Mouse (Mus musculus) testis, postnatal 10 days (tissue): ENCODE results near the gene Gopc.
"Not testable (repeated sequence)": the region's sequence is repeated elsewhere in the genome, so short reads cannot be mapped to it uniquely, and the experiment has no call there.

Experiments
- DNase-seq: peaks from one replicate; pipeline ENCODE4 v3.0.0; 2021; ENCODE audit warnings: low spot score

Gene Gopc

GRCm38 (mm10) chr10:52387192-52387591 is 5.3 kb upstream of the Gopc start:
- no peak for DNase-seq

- DNase-seq, result peak; percentile 57
Measured at GRCm38 (mm10) chr10:52384823-52385610, 3.1 kb upstream of the Gopc start.

DNA sequence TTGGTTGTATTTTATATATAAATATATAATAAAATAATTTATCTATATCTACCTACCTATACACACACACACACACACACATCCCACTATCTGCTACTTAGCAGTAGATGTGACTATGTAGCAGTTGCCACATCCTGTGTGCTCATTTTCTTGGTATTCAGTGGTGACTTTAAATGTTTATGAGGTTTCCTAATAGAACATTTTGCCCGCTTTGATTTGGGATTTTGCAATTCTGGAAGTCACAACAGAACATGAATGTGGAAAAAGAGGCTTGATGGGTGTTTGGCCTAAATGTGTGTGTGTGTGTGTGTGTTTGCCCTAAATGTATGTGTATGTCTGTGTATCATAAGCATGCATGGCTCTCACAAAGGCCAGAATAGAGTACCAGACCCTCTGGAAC is 1.6 kb upstream of the Gopc start:
- no peak for DNase-seq

DNA sequence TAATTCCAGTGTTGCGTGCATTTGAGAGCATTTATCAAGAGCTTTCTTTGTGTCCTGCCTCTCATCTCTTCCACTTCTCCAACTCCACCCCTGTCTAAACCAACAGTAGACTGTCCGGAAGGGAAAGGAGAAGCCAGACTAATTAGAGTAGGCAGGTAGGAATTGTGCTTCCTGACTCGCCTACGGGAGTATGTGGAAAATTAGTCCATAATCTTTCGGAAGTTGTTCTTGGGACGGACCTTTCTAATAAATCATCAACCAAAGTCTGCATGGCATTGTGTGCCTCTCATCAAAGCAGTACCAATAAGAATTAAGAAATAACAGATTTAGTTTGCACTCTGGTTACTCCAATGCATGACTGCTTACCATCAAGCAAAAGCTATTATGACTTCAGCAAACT is 1.1 kb upstream of the Gopc start:
- DNase-seq, result no peak

DNA sequence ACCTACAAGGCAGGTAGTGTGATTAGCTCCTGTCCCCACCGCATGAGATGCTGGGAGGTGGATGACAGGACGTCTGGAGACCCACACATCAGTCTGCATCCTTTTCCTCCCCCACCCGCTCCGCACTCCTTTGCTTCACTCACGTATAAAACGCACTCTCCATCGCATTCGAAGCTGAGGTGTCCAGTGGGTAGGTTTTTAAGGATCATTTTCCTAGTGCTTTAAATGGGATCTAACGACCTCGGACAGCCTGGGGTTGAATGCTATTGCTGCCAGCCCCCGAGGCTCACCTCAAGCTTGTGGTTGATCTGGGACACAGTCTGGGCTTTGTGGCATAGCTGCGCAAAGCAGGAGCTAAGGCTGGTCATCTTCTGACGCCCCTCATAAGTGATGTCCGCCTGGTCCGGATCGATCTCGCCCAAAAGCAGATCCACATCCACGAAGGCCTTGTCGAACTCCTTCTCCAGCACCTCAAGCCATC is 563 bp downstream of the Gopc start:
- DNase-seq, result no peak

DNA sequence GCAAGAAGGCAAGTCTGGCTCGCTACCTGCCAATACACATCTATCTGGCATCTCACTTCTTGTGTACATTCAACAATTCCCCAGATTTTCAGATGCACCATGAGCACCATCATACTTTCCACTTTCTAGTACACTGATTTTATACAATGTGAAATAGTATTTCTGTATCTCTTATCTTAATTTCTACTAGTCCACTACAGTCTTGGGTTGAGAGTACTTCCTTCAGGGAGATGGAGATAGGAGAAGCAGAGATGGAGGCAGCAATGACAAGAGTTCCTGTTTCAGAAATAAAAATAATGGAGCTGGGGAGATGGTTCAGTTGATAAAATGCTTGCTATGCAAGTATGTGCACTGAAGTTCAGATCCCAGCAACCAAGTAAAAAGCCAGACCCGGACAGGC is 4.1 kb downstream of the Gopc start:
- no peak for DNase-seq

- no peak for DNase-seq
Measured at GRCm38 (mm10) chr10:52376422-52376821, 5.5 kb downstream of the Gopc start.

- no peak for DNase-seq
Measured at GRCm38 (mm10) chr10:52374651-52375050, 7.3 kb downstream of the Gopc start.

- DNase-seq, result no peak
Measured at GRCm38 (mm10) chr10:52373834-52374233, 8.1 kb downstream of the Gopc start.

GRCm38 (mm10) chr10:52368376-52368775 is 13.5 kb downstream of the Gopc start:
- DNase-seq, result no peak

DNA sequence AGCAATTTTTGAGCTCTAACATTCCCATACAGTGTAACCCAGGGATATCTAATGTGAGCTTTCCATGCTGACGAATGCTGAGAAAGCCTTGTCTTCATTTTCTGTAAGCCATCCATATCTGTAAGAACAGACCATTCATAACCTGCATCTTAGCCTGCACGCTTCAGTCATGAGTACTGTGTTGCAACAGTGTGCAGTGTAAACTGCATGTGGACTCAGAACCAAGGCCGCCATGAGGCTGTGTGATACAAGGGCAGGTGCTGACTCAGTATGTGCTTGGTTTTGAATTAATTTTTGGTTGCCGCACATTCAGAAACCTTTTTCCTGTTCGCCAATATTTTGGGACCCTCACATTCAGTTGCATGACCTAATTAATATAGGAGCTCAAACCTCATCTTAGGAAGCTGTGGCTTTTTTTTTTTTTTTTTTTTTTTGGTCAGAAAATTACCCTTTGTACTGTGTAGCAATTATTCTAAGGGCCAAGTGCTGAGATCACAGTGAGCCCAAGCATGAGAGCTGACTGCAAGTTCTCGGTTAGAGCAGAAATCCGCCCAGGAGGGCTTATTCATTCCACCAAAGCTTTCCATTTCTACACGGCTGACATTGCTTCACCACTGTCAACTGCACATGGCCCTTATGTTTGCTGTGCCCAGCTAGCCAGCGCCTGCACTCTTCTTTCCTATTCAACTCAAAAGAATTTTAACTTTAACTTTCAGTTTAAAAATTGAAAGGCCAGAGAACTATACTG is 20.9 kb downstream of the Gopc start:
- no peak for DNase-seq

- DNase-seq, result no peak
Measured at GRCm38 (mm10) chr10:52360241-52360735, 21.6 kb downstream of the Gopc start.

GRCm38 (mm10) chr10:52358467-52358866 is 23.5 kb downstream of the Gopc start, which contains the start of gene Gm26741:
Gene Gm26741, plus strand, starts transcription at chr10:52358767.
- DNase-seq, result no peak

GRCm38 (mm10) chr10:52353184-52353583 is 28.7 kb downstream of the Gopc start:
- no peak for DNase-seq

- not testable (repeated sequence) for DNase-seq
Measured at GRCm38 (mm10) chr10:52343324-52343723, 38.6 kb downstream of the Gopc start.

GRCm38 (mm10) chr10:52331007-52331406 is 50.9 kb downstream of the Gopc start:
- DNase-seq, result peak; percentile 66

GRCm38 (mm10) chr10:52321918-52322317 is 60.0 kb downstream of the Gopc start:
- no peak for DNase-seq

DNA sequence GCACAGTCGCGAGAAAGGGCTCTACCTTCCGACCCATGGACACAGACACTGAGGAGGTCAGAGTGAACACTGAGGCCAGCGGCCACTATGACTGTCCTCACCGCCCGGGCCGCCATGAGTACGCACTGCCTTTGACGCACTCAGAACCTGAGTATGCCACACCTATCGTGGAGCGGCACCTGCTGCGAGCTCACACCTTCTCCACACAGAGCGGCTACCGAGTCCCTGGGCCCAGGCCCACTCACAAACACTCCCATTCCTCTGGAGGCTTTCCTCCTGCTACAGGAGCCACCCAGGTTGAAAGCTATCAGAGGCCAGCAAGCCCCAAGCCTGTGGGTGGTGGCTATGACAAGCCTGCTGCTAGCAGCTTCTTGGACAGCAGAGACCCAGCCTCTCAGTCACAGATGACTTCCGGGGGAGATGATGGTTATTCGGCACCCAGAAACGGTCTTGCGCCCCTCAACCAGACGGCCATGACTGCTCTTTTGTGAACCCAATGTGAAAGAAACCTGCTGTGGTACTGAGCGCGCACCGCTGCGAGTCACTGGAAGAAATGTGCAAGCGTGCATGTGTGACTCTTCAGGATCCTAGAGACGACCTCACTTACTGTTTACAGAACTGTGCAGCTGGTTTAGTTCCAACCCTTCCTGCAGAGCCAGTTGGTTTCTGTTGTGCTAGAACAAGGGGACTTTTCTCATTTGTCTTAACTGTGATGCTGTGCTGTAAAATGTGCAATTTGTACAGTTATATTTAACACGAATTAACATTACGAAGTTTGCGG is 62.2 kb downstream of the Gopc start:
- no peak for DNase-seq

- no peak for DNase-seq
Measured at GRCm38 (mm10) chr10:52309196-52309595, 72.7 kb downstream of the Gopc start.

DNA sequence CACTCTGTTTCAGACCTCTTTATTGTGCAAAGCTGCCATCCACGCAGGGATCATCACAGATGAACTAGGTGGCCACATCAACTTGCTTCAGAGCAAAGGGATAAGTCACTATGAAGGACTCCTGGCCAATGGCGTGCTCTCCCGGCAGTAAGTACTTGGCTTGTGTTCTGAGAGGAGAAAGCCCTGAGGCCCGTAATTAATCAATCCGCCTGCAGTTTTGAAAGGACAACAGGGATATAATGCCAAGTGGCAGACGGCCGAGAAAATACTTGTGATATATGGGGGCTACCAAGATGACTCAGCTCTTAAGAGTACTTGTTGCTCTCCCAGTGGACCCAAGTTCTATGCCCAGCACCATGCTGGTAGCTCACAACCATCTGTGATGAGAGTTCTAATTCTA is 77.3 kb downstream of the Gopc start:
- DNase-seq, result no peak

DNA sequence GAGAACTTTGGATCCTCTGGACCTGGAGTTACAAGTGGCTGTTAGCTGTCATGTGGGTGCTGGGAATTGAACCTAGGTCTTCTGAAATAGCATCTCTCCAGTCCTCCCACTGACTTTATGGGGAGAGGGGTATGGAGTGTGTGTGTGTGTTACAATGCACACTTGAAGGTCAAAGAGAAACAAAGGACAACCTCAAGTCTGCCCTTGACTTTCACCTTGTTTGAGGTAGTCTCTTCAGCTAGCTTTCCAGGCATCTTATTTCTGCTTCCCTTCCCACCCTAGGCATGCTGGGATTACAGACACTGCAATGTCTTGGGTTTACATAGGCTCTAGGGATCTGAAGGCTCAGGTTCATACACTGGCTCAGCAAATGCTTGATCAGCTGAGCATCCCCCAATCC is 79.7 kb downstream of the Gopc start:
- no peak for DNase-seq

DNA sequence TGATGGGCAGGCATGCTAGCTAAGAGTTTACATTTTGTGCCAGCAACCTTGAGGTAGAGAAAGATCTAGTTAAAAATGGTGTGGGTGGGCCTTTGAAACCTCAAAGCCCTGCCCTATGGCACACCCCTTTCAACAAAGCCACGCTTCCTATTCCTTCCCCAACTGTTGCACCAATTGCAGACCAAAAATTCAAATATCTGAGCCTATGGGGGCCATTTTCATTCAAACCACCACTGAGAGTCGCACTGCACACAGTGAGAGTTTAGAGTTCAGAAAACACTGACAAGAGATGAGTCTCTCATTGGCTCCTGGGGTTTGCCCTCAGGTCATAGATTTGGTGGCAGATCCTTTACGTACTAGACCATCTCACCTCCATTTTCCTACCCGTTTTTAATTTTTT is 80.2 kb downstream of the Gopc start:
- DNase-seq, result no peak
